Mouse (Mus musculus): Measurements from ENCODE around the gene Zfp39.

DNA sequence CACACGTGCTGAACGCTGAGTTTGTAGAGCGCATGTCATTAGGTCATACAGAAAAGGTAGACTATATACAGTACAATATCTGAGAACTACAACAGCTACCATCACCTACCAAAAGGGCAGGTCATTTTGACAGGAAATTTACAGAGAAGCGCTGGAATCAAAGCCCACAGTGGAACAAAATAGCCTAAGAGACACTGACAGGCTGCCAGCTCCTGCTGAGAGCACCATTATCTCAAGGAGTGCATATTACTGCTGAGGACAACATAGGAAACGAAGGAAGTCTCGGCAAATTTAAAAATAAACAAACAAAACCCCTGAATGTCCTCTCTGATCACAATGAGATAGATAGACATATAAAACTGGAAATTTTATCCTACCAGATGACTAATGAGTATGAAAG lies 6.5 kb downstream of the Zfp39 start:
- TF ChIP-seq POLR2A (IDR thresholded peaks at IDR 0.05; ENCODE audit: borderline replicate concordance, extremely low read depth, low read depth, low read length) (no peak), CTCF (IDR thresholded peaks at IDR 0.05; ENCODE audit: insufficient read depth, low read length) (no peak)
